Mouse (Mus musculus): ENCODE measurements at regions not wholly inside any gene's neighbourhood (a gene's known extent, or its start where the extent isn't known, plus 50 kb on each side); places are given as distances from the start of the nearest gene placed in this dataset.

- WGBS, result 73% methylated on average over 6 of the region's 6 CpGs
- DNase-seq (ENCODE audit: low read depth, low spot score), result no peak
Measured at GRCm38 (mm10) chr13:59970430-59970829, 147.5 kb upstream of the Tut7 start.

- DNase-seq (ENCODE audit: low read depth, low spot score), result no peak
- 72% methylated on average over 3 of the region's 3 CpGs for WGBS
Measured at GRCm38 (mm10) chr13:59969484-59969883, 146.5 kb upstream of the Tut7 start.

- WGBS, result 76% methylated on average over 19 of the region's 19 CpGs
Measured at GRCm38 (mm10) chr13:59968584-59969240, 145.8 kb upstream of the Tut7 start.

GRCm38 (mm10) chr13:59966535-59967255 lies 143.7 kb upstream of the Tut7 start:
- 20% methylated on average over 17 of the region's 17 CpGs for WGBS

More at GRCm38 (mm10) chr13:59968584-59969240, 145.8 kb upstream of the Tut7 start:
- DNase-seq (ENCODE audit: low read depth, low spot score), result no peak

GRCm38 (mm10) chr13:59964981-59965380 lies 142.0 kb upstream of the Tut7 start:
- DNase-seq (ENCODE audit: low read depth, low spot score), result no peak
- 92% methylated on average over 2 of the region's 2 CpGs for WGBS

More at GRCm38 (mm10) chr13:59966535-59967255, 143.7 kb upstream of the Tut7 start:
- DNase-seq (ENCODE audit: low read depth, low spot score), result no peak

- DNase-seq (ENCODE audit: low read depth, low spot score), result no peak
- 68% methylated on average over 21 of the region's 21 CpGs for WGBS
Measured at GRCm38 (mm10) chr13:59962676-59963664, 140.0 kb upstream of the Tut7 start.

GRCm38 (mm10) chr13:59956441-59956840 lies 133.5 kb upstream of the Tut7 start:
- DNase-seq (ENCODE audit: low read depth, low spot score), result no peak
- 29% methylated on average over 2 of the region's 2 CpGs for WGBS

GRCm38 (mm10) chr13:59952809-59953208 lies 129.9 kb upstream of the Tut7 start:
- WGBS, result 44% methylated on average over 4 of the region's 4 CpGs
- DNase-seq (ENCODE audit: low read depth, low spot score), result no peak

GRCm38 (mm10) chr13:59952116-59952515 lies 129.2 kb upstream of the Tut7 start:
- DNase-seq (ENCODE audit: low read depth, low spot score), result no peak
- WGBS, result 61% methylated on average over 3 of the region's 3 CpGs

GRCm38 (mm10) chr13:59950281-59950680 lies 127.3 kb upstream of the Tut7 start:
- no peak for DNase-seq (ENCODE audit: low read depth, low spot score)
- 84% methylated on average over 3 of the region's 3 CpGs for WGBS

GRCm38 (mm10) chr13:59949471-59949870 lies 126.5 kb upstream of the Tut7 start:
- no peak for DNase-seq (ENCODE audit: low read depth, low spot score)
- 89% methylated on average over 6 of the region's 6 CpGs for WGBS

GRCm38 (mm10) chr13:59948496-59949138 lies 125.7 kb upstream of the Tut7 start:
- no peak for DNase-seq (ENCODE audit: low read depth, low spot score)
- WGBS, result 68% methylated on average over 15 of the region's 15 CpGs

GRCm38 (mm10) chr13:59947461-59947860 lies 124.5 kb upstream of the Tut7 start:
- no peak for DNase-seq (ENCODE audit: low read depth, low spot score)
- WGBS, result 68% methylated on average over 5 of the region's 5 CpGs

- WGBS, result 44% methylated on average over 4 of the region's 4 CpGs
- no peak for DNase-seq (ENCODE audit: low read depth, low spot score)
Measured at GRCm38 (mm10) chr13:59946509-59946908, 123.6 kb upstream of the Tut7 start.

GRCm38 (mm10) chr13:59945631-59946030 lies 122.7 kb upstream of the Tut7 start:
- 82% methylated on average over 1 of the region's 1 CpGs for WGBS
- no peak for DNase-seq (ENCODE audit: low read depth, low spot score)

- no peak for DNase-seq (ENCODE audit: low read depth, low spot score)
- WGBS, result 49% methylated on average over 5 of the region's 5 CpGs
Measured at GRCm38 (mm10) chr13:59943602-59944140, 120.7 kb upstream of the Tut7 start.

GRCm38 (mm10) chr13:59943020-59943419 lies 120.1 kb upstream of the Tut7 start:
- WGBS, result 80% methylated on average over 3 of the region's 3 CpGs
- DNase-seq (ENCODE audit: low read depth, low spot score), result no peak

GRCm38 (mm10) chr13:59941519-59941918 lies 118.6 kb upstream of the Tut7 start:
- WGBS, result 34% methylated on average over 3 of the region's 3 CpGs
- DNase-seq (ENCODE audit: low read depth, low spot score), result no peak
